Mouse (Mus musculus) cortical plate, adult 2 months (tissue): Measurements from ENCODE around the gene Dgkz.

ENCODE experiments used
- CTCF ChIP-seq: fragments of 200-500 bp; IDR thresholded peaks from 2 replicates; pipeline ENCODE4 v1.5.1; 2011; ENCODE audit warnings: mild to moderate bottlenecking, control low read depth, low read length; ENCODE audit not compliant: insufficient read depth; ENCODE audit errors: extremely low read depth
- POLR2A ChIP-seq: fragments of 200-500 bp; IDR thresholded peaks from 2 replicates; pipeline ENCODE4 v1.6.1; 2011; ENCODE audit warnings: mild to moderate bottlenecking, low read length, control low read depth; ENCODE audit not compliant: insufficient read depth; ENCODE audit errors: extremely low read depth

GRCm38 (mm10) chr2:91920130-91920529 lies 55.5 kb downstream of the Dgkz start:
- TF ChIP-seq POLR2A: no peak
- no peak for TF ChIP-seq CTCF
